Mouse (Mus musculus): ENCODE measurements at regions not wholly inside any gene's neighbourhood (a gene's known extent, or its start where the extent isn't known, plus 50 kb on each side); places are given as distances from the start of the nearest gene placed in this dataset.

GRCm38 (mm10) chr7:71425982-71426381 lies 74.7 kb upstream of the Gm10295 start:
- H3K9me3 ChIP-seq (replicated peaks; ENCODE audit: low read length) = no peaks in the 10 kb centered on the region
- WGBS = 34% methylated on average over 2 of the region's 2 CpGs
- DNase-seq (ENCODE audit: low spot score) = no peak

GRCm38 (mm10) chr7:71419261-71419660 lies 68.0 kb upstream of the Gm10295 start:
- DNase-seq (ENCODE audit: low spot score) (peak; percentile 83), ATAC-seq (replicated peaks; ENCODE audit: low FRiP score, low read depth) (no peak)
- Histone ChIP-seq H3K36me3 (ENCODE audit: insufficient read depth, low read length) (no peaks in the 10 kb centered on the region), H3K27me3 (ENCODE audit: insufficient read depth, low read length) (no peaks in the 10 kb centered on the region), H3K9me3 (replicated peaks; ENCODE audit: low read length) (no peaks in the 10 kb centered on the region), H3K4me2 (ENCODE audit: low read length) (no peak overlapping the region), H3K4me3 (replicated peaks; ENCODE audit: low read depth, low read length) (no peak overlapping the region), H3K27ac (peak overlapping the region; percentile 42; the same call in 1 of the 2 replicates), H3K4me1 (replicated peaks; ENCODE audit: insufficient read depth, low read length) (peaks cover 5% of the 10 kb centered on the region), H3K9ac (ENCODE audit: low read depth, low read length) (no peak overlapping the region)
- TF ChIP-seq CTCF (IDR thresholded peaks at IDR 0.05; ENCODE audit: low read depth) = no peak
- WGBS = 35% methylated on average over 5 of the region's 5 CpGs

More at GRCm38 (mm10) chr7:71425982-71426381, 74.7 kb upstream of the Gm10295 start:
- TF ChIP-seq CTCF (IDR thresholded peaks at IDR 0.05; ENCODE audit: low read depth) = no peak
- Histone ChIP-seq H3K36me3 (ENCODE audit: insufficient read depth, low read length) (no peaks in the 10 kb centered on the region), H3K9ac (ENCODE audit: low read depth, low read length) (no peak overlapping the region), H3K4me1 (replicated peaks; ENCODE audit: insufficient read depth, low read length) (no peaks in the 10 kb centered on the region), H3K27ac (no peak overlapping the region), H3K27me3 (ENCODE audit: insufficient read depth, low read length) (no peaks in the 10 kb centered on the region), H3K4me3 (replicated peaks; ENCODE audit: low read depth, low read length) (no peak overlapping the region), H3K4me2 (ENCODE audit: low read length) (no peak overlapping the region)
- no peak for ATAC-seq (replicated peaks; ENCODE audit: low FRiP score, low read depth)

GRCm38 (mm10) chr7:71418856-71419255 lies 67.6 kb upstream of the Gm10295 start:
- Histone ChIP-seq H3K27me3 (ENCODE audit: insufficient read depth, low read length) (no peaks in the 10 kb centered on the region), H3K9me3 (replicated peaks; ENCODE audit: low read length) (no peaks in the 10 kb centered on the region), H3K4me2 (ENCODE audit: low read length) (no peak overlapping the region), H3K27ac (peak overlapping the region; percentile 42; the same call in 1 of the 2 replicates), H3K36me3 (ENCODE audit: insufficient read depth, low read length) (no peaks in the 10 kb centered on the region), H3K4me3 (replicated peaks; ENCODE audit: low read depth, low read length) (no peak overlapping the region), H3K9ac (ENCODE audit: low read depth, low read length) (no peak overlapping the region), H3K4me1 (replicated peaks; ENCODE audit: insufficient read depth, low read length) (peaks cover 5% of the 10 kb centered on the region)
- no peak for TF ChIP-seq CTCF (IDR thresholded peaks at IDR 0.05; ENCODE audit: low read depth)
- peak; percentile 30 for DNase-seq (ENCODE audit: low spot score)
- ATAC-seq (replicated peaks; ENCODE audit: low FRiP score, low read depth) = no peak
- WGBS = 23% methylated on average over 3 of the region's 3 CpGs

GRCm38 (mm10) chr7:71414756-71415155 lies 63.5 kb upstream of the Gm10295 start:
- ATAC-seq (replicated peaks; ENCODE audit: low FRiP score, low read depth) (no peak), DNase-seq (ENCODE audit: low spot score) (no peak)
- peaks cover 10% of the 10 kb centered on the region for H3K4me1 ChIP-seq (replicated peaks; ENCODE audit: insufficient read depth, low read length)

DNA sequence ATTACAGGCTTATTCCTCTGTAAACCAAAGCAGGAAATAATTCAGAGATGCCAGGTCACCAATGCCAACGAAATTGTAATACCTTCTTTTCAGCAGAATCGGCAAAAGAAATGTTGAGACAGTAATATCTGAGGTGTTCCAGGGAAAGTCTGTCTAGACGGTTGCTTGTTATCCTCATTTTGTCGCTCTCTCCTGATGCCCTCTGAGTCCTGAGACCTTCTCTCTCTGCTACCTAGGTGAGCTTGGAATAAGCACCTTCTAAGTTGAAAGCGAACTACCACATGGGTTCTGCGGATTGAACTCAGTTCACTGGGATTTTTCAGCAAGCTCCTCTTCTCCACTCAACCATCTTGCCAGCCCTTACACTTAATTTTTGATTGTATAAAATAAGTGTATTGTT lies 61.8 kb upstream of the Gm10295 start:
- H3K9me3 ChIP-seq (replicated peaks; ENCODE audit: low read length) = no peaks in the 10 kb centered on the region
- no peaks in the 10 kb centered on the region for H3K36me3 ChIP-seq (ENCODE audit: insufficient read depth, low read length)
- H3K4me1 ChIP-seq (replicated peaks; ENCODE audit: insufficient read depth, low read length) = peaks cover 13% of the 10 kb centered on the region
- ATAC-seq (replicated peaks; ENCODE audit: low FRiP score, low read depth) (no peak), DNase-seq (ENCODE audit: low spot score) (no peak)
- no peak overlapping the region for H3K27ac ChIP-seq
- no peak for TF ChIP-seq CTCF (IDR thresholded peaks at IDR 0.05; ENCODE audit: low read depth)
- H3K4me2 ChIP-seq (ENCODE audit: low read length) = no peak overlapping the region
- no peak overlapping the region for H3K4me3 ChIP-seq (replicated peaks; ENCODE audit: low read depth, low read length)
- H3K9ac ChIP-seq (ENCODE audit: low read depth, low read length) = no peak overlapping the region
- WGBS = 80% methylated on average over 6 of the region's 6 CpGs
- no peaks in the 10 kb centered on the region for H3K27me3 ChIP-seq (ENCODE audit: insufficient read depth, low read length)

More at GRCm38 (mm10) chr7:71414756-71415155, 63.5 kb upstream of the Gm10295 start:
- H3K4me3 ChIP-seq (replicated peaks; ENCODE audit: low read depth, low read length) = no peak overlapping the region
- H3K9ac ChIP-seq (ENCODE audit: low read depth, low read length) = no peak overlapping the region
- 60% methylated on average over 2 of the region's 2 CpGs for WGBS
- H3K9me3 ChIP-seq (replicated peaks; ENCODE audit: low read length) = no peaks in the 10 kb centered on the region
- no peaks in the 10 kb centered on the region for H3K27me3 ChIP-seq (ENCODE audit: insufficient read depth, low read length)
- no peak overlapping the region for H3K4me2 ChIP-seq (ENCODE audit: low read length)
- H3K27ac ChIP-seq = no peak overlapping the region
- no peak for TF ChIP-seq CTCF (IDR thresholded peaks at IDR 0.05; ENCODE audit: low read depth)
- H3K36me3 ChIP-seq (ENCODE audit: insufficient read depth, low read length) = no peaks in the 10 kb centered on the region

DNA sequence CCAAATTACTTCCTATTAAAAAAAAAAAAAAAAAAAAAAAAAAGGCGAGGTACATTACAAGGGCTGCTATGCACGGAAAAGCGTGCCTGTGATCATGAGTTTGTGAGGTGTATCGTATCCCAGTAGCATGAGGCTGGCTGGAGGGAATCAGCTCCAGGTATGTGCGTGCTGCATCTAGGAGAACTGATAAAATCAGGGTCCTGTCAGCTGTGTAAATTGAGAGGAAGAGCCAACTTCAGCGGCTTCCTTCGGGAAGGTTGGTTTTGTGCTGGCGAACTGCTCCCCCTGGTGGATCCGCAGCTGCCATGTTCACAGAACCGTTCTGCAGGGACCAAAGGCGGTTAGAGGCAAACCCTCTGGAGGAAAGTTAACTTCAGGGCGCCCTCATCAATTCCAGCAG lies 60.8 kb upstream of the Gm10295 start:
- 1% methylated on average over 12 of the region's 12 CpGs for WGBS
- H3K27me3 ChIP-seq (ENCODE audit: insufficient read depth, low read length) = no peaks in the 10 kb centered on the region
- ATAC-seq (replicated peaks; ENCODE audit: low FRiP score, low read depth) (peak; percentile 77), DNase-seq (ENCODE audit: low spot score) (peak; percentile 96)
- peak; percentile 96 for TF ChIP-seq CTCF (IDR thresholded peaks at IDR 0.05; ENCODE audit: low read depth)
- H3K4me3 ChIP-seq (replicated peaks; ENCODE audit: low read depth, low read length) = peak overlapping the region; percentile 11; the same call in 1 of the 2 replicates
- peaks cover 14% of the 10 kb centered on the region for H3K4me1 ChIP-seq (replicated peaks; ENCODE audit: insufficient read depth, low read length)
- H3K27ac ChIP-seq = peak overlapping the region; percentile 95
- peak overlapping the region; percentile 60 for H3K4me2 ChIP-seq (ENCODE audit: low read length)
- H3K9me3 ChIP-seq (replicated peaks; ENCODE audit: low read length) = no peaks in the 10 kb centered on the region
- no peaks in the 10 kb centered on the region for H3K36me3 ChIP-seq (ENCODE audit: insufficient read depth, low read length)
- 0 out of 2 replicates have a peak overlapping the region, but pooled peaks have one; percentile 31 for H3K9ac ChIP-seq (ENCODE audit: low read depth, low read length)
